Mouse (Mus musculus) heart, postnatal 0 days (tissue): ENCODE measurements around the gene Cstf1. TPM values are rescaled to one million over a fixed set of nuclear protein-coding genes. Genes with fewer than 3 reads are reported as not detected.

Experiments
- ATAC-seq: fragments of 200-750 bp; cut with Nextera tagmentation; 2 replicates; pipeline ENCODE4 v1.8.0; 2017; ENCODE audit warnings: low read depth, moderate number of reproducible peaks, moderate library complexity; ENCODE audit not compliant: insufficient read depth
- DNase-seq: peaks from one replicate; pipeline ENCODE4 v3.0.0-alpha.2; 2016; ENCODE audit warnings: low spot score
- H3K27ac ChIP-seq: fragments of 300-500 bp; sonication (generic); 2 replicates; pipeline ENCODE4 v1.5.1; 2014; ENCODE audit warnings: low read depth, mild to moderate bottlenecking
- H3K27me3 ChIP-seq: fragments of 300-500 bp; sonication (generic); 2 replicates; pipeline ENCODE4 v1.6.1; 2014; ENCODE audit warnings: low read length, mixed read lengths; ENCODE audit not compliant: control insufficient read depth, insufficient read depth
- H3K36me3 ChIP-seq: fragments of 300-500 bp; sonication (generic); replicated peaks from 2 replicates; pipeline ENCODE4 v1.6.1; 2014; ENCODE audit warnings: low read length, mixed read lengths; ENCODE audit not compliant: control insufficient read depth, insufficient read depth
- H3K4me1 ChIP-seq: fragments of 300-500 bp; sonication (generic); 2 replicates; pipeline ENCODE4 v1.6.1; 2014; ENCODE audit warnings: antibody characterized with exemption; ENCODE audit not compliant: control insufficient read depth, insufficient read depth
- H3K4me2 ChIP-seq: fragments of 300-500 bp; sonication (generic); 2 replicates; pipeline ENCODE4 v1.6.1; 2014; ENCODE audit warnings: low read depth, mild to moderate bottlenecking, low read length, moderate library complexity
- H3K4me3 ChIP-seq: fragments of 300-500 bp; sonication (generic); 2 replicates; pipeline ENCODE4 v1.5.1; 2014; ENCODE audit warnings: low read depth, low read length
- H3K9ac ChIP-seq: fragments of 300-500 bp; sonication (generic); replicated peaks from 2 replicates; pipeline ENCODE4 v1.6.1; 2014; ENCODE audit warnings: low read depth, low read length, mixed read lengths
- H3K9me3 ChIP-seq: fragments of 300-500 bp; sonication (generic); replicated peaks from 2 replicates; pipeline ENCODE4 v1.6.1; 2016; ENCODE audit warnings: low read length; ENCODE audit not compliant: control insufficient read depth
- CTCF ChIP-seq: IDR thresholded peaks from 2 replicates; pipeline ENCODE4 v1.5.1; 2016; ENCODE audit warnings: antibody characterized with exemption, control low read depth, low read depth
- EP300 ChIP-seq: IDR thresholded peaks from 2 replicates; pipeline ENCODE4 v1.6.1; 2016; ENCODE audit warnings: antibody characterized with exemption, low read depth
- WGBS: fragments of 180-500 bp; shearing (Covaris S2); extraction: QIAGEN DNeasy Blood & Tissue Kit; methylation state at CpG from one replicate; pipeline ENCODE4 v1.1.7; 2014; 5-methylcytosine and 5-hydroxymethylcytosine counted together
- polyA plus RNA-seq: library from polyadenylated mRNA; unstranded; fragments of >200 nt; fragmentation: Nextera tagmentation; extraction: Ambion mirVana; gene quantifications from 2 replicates; pipeline ENCODE4 v1.2.1, GENCODE M21; 2015
- total RNA-seq: library from RNA; depleted of rRNA; stranded (reverse); fragments of >200 nt; gene quantifications from 2 replicates; pipeline ENCODE4 v1.2.3, GENCODE M21; 2014; ENCODE audit warnings: low replicate concordance

Gene Cstf1
- total and polyA plus RNA-seq, 2 experiments from 2014 or later, result 20.3 to 24.0 TPM

DNA sequence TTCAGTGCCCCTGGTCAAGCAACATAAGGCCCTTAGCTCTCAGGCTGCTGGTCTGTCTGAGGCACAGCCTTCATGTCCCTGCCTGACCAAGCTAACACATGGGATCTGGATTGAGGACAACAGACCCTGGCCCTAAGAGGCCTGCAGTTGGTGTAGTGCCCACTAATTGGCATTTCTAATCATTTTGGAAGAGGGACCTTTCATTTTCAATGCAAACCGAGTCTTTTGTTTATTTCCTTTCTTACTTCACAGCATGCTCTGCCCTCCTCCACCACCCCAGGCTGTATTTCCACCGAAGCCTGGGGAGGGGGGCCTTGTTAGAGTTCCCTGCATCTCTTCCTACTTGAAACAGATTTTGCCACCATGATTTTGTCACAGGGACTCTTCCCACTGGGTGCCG lies 29.5 kb upstream of the Cstf1 start:
- Histone ChIP-seq H3K4me1 (0 out of 2 replicates have a peak, but pooled peaks cover 6% of the 10 kb centered on the region), H3K36me3 (no peaks in the 10 kb centered on the region), H3K4me3 (no peak overlapping the region), H3K9ac (no peak overlapping the region), H3K9me3 (no peaks in the 10 kb centered on the region), H3K27me3 (no peaks in the 10 kb centered on the region), H3K4me2 (no peak overlapping the region), H3K27ac (no peak overlapping the region)
- 54% methylated on average over 3 of the region's 3 CpGs for WGBS
- TF ChIP-seq CTCF, result no peak
- no peak for TF ChIP-seq EP300
- DNase-seq (no peak), ATAC-seq (no peak)

DNA sequence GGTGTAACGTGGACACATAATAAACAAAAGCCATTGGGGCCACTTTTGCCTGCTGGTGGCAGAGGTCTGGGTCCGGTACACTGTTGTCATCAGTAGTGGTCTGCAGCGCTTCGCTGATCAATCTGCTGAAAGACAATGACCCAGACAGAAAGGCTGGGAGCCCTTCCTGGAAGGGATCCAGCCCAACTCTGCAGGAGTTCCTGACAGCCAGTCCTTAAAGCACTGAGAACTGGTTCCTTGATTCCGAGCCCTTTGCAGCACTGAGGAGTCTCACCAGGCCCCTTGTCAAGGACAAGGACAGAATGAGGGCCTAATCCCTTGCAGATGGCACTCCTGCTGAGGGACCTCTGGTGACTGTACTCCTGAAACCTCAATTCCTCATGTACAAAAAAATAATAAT lies 28.9 kb upstream of the Cstf1 start:
- Histone ChIP-seq H3K9me3 (no peaks in the 10 kb centered on the region), H3K27me3 (no peaks in the 10 kb centered on the region), H3K4me2 (no peak overlapping the region), H3K36me3 (no peaks in the 10 kb centered on the region), H3K4me1 (0 out of 2 replicates have a peak, but pooled peaks cover 6% of the 10 kb centered on the region), H3K4me3 (no peak overlapping the region), H3K27ac (no peak overlapping the region), H3K9ac (no peak overlapping the region)
- ATAC-seq (no peak), DNase-seq (no peak)
- TF ChIP-seq EP300 (no peak), CTCF (no peak)
- WGBS, result 46% methylated on average over 5 of the region's 5 CpGs

- Histone ChIP-seq H3K27ac (no peak overlapping the region), H3K4me3 (no peak overlapping the region), H3K27me3 (no peaks in the 10 kb centered on the region), H3K36me3 (no peaks in the 10 kb centered on the region), H3K9me3 (no peaks in the 10 kb centered on the region), H3K4me1 (peaks cover 17% of the 10 kb centered on the region; the same call in 1 of the 2 replicates), H3K9ac (no peak overlapping the region), H3K4me2 (no peak overlapping the region)
- ATAC-seq (no peak), DNase-seq (no peak)
- WGBS, result 89% methylated on average over 7 of the region's 7 CpGs
- no peak for TF ChIP-seq EP300
- TF ChIP-seq CTCF, result no peak
These were observed 26.7 kb upstream of the Cstf1 start for GRCm38 (mm10) chr2:172343751-172344150.

DNA sequence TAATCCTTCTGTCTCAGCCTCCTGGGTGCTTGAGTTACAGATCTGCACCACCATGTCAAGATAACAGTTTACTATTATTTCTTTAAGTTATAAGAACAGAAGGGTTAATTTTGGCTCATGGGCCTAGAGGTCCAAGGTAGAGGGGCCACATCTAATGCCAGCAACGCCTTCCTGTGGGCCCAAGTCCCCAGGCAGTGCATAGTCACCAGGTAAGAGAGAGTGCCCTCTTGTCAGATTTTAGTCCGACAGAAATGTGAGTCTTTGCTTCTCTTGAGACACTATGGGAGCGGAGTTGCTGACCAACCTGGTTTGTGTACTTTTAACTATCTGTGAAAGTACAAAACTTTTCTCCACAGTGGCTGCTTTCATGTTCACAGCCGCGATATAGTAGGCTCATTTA lies 25.8 kb upstream of the Cstf1 start:
- ATAC-seq (no peak), DNase-seq (no peak)
- Histone ChIP-seq H3K27ac (peak overlapping the region; percentile 47), H3K27me3 (no peaks in the 10 kb centered on the region), H3K4me2 (peak overlapping the region; percentile 95), H3K9ac (no peak overlapping the region), H3K36me3 (no peaks in the 10 kb centered on the region), H3K9me3 (no peaks in the 10 kb centered on the region), H3K4me3 (peak overlapping the region; percentile 76), H3K4me1 (peaks cover 18% of the 10 kb centered on the region; the same call in 1 of the 2 replicates)
- WGBS, result 30% methylated on average over 5 of the region's 5 CpGs
- TF ChIP-seq CTCF (no peak), EP300 (no peak)

DNA sequence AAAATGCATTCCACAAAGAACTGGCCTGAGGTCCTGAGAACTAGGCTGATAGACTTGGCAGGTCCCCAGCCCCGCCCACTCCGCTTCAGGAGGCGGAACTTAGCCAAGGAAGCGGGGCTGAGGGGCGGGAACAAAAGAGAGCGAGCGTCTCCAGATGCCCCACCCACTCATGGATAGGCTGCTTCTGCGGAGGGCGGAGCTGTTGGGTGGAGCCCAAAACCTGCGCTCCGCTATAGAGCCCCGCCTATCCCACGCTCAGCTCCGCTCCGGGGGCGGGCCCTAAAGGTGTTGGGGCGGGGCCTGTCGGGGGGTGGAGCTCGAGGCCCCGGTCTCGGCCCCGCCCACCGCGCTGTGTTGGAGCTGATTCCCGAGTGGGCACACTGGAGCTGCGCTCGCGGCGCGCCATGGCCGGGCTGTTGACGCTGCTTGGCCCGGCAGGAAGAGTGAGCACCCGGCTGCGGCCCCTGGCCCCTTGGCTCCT lies 25.2 kb upstream of the Cstf1 start, which contains the start of gene Fam210b:
TSS of gene Fam210b (plus strand) at position 308 of the 481 bp plus-strand sequence.
- H3K36me3 ChIP-seq, result no peaks in the 10 kb centered on the region
- peak within 1 kb of the TSS; percentile 62 for H3K9ac ChIP-seq
- H3K9me3 ChIP-seq, result no peaks in the 10 kb centered on the region
- peak within 1 kb of the TSS; percentile 95 for H3K4me2 ChIP-seq
- TF ChIP-seq CTCF, result no peak
- no peak for TF ChIP-seq EP300
- H3K4me3 ChIP-seq, result peak within 1 kb of the TSS; percentile 76
- peaks cover 18% of the 10 kb centered on the region; the same call in 1 of the 2 replicates for H3K4me1 ChIP-seq
- peak within 1 kb of the TSS; percentile 68 for H3K27ac ChIP-seq
- peak; percentile 98 for ATAC-seq
- WGBS, result under 1% methylated on average over 35 of the region's 35 CpGs
- peak; percentile 99 for DNase-seq
- no peaks in the 10 kb centered on the region for H3K27me3 ChIP-seq
